Mouse (Mus musculus): ENCODE results near the gene Tsen2.

GRCm38 (mm10) chr6:115519275-115519699 is 25.2 kb upstream of the Tsen2 start:
- TF ChIP-seq POLR2A (IDR thresholded peaks at IDR 0.05; ENCODE audit: borderline replicate concordance, control insufficient read depth, low read depth, low read length) (peak; percentile 33; the same call in 1 of the 2 replicates), CTCF (IDR thresholded peaks at IDR 0.05; ENCODE audit: control insufficient read depth, insufficient read depth, low read length) (no peak)

Data from bone marrow, adult 2 months (tissue).